Mouse (Mus musculus) cerebellum, adult 2 months (tissue): ENCODE results near the gene Ptx4. TPM values are rescaled to one million over a fixed set of nuclear protein-coding genes. Genes with fewer than 3 reads are reported as not detected.

ENCODE experiments used
- DNase-seq, 2 experiments: peaks; one replicate each; pipeline ENCODE4 v3.0.0; 2021
- H3K27ac ChIP-seq: fragments of 200-500 bp; 2 replicates; pipeline ENCODE4 v1.5.1; 2012; ENCODE audit warnings: low read length, control low read depth, inconsistent platforms; ENCODE audit not compliant: insufficient read depth
- H3K27me3 ChIP-seq: fragments of 200-500 bp; 2 replicates; pipeline ENCODE4 v1.6.1; 2012; ENCODE audit warnings: inconsistent platforms, mild to moderate bottlenecking, low read length, moderate library complexity; ENCODE audit not compliant: control insufficient read depth, insufficient read depth
- H3K4me1 ChIP-seq: fragments of 200-500 bp; 2 replicates; pipeline ENCODE4 v1.6.1; 2011; ENCODE audit warnings: low read length; ENCODE audit not compliant: control insufficient read depth, insufficient read depth
- H3K4me3 ChIP-seq: fragments of 200-500 bp; replicated peaks from 2 replicates; pipeline ENCODE3; 2011; ENCODE audit warnings: mild to moderate bottlenecking, low read depth, low read length, control low read depth; ENCODE audit not compliant: insufficient read depth
- CTCF ChIP-seq: fragments of 200-500 bp; IDR thresholded peaks from 2 replicates; pipeline ENCODE4 v1.5.1; 2011; ENCODE audit warnings: low read depth, mild to moderate bottlenecking, control low read depth, low read length, moderate library complexity, borderline replicate concordance; ENCODE audit not compliant: insufficient read depth
- POLR2A ChIP-seq: fragments of 200-500 bp; IDR thresholded peaks from 2 replicates; pipeline ENCODE4 v1.6.1; 2011; ENCODE audit warnings: low read length, control low read depth, borderline replicate concordance; ENCODE audit not compliant: insufficient read depth
- WGBS: fragments of 180-500 bp; shearing (Covaris S2); methylation state at CpG from one replicate; pipeline ENCODE4 v1.1.7; 2018; 5-methylcytosine and 5-hydroxymethylcytosine counted together
- polyA plus RNA-seq: library from polyadenylated mRNA; depleted of rRNA; stranded (reverse); fragments of >200 nt; gene quantifications from 2 replicates; pipeline ENCODE4 v1.2.3, GENCODE M21; 2012; rRNA removed

The Ptx4 gene
- 0.11 TPM in 1 of 2 replicates, not detected in the other for polyA plus RNA-seq

DNA sequence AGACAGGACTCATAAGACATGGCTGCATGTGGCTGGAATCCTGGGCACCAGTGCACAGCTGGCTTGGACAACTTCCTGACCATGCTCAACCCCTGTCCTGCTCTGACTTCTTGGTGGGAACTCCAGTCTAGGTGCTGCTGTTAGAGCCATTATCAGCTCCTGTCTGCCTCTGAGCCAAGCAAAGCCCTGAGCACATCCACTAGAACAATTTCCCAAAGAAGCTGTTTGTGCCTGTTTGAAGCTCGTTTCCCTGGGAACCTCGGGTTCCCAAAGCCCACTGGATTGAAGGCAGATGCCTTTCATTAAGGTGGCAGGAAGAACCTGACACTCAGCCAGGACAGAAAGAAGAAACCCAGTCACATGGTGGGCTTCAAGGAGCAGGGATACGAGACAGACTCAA lies at the start of gene Ptx4:
Gene Ptx4, plus strand, starts transcription at position 355 of the 400 bp plus-strand sequence.
- no peak for DNase-seq
- WGBS = 39% methylated on average over 3 of the region's 3 CpGs
- no peak for TF ChIP-seq POLR2A
- no peak for TF ChIP-seq CTCF
- no peak within 1 kb of the TSS for H3K4me3 ChIP-seq
- no peak within 1 kb of the TSS for H3K27ac ChIP-seq
- no peaks in the 10 kb centered on the region for H3K27me3 ChIP-seq
- H3K4me1 ChIP-seq = no peaks in the 10 kb centered on the region; the same call in 1 of the 2 replicates

DNA sequence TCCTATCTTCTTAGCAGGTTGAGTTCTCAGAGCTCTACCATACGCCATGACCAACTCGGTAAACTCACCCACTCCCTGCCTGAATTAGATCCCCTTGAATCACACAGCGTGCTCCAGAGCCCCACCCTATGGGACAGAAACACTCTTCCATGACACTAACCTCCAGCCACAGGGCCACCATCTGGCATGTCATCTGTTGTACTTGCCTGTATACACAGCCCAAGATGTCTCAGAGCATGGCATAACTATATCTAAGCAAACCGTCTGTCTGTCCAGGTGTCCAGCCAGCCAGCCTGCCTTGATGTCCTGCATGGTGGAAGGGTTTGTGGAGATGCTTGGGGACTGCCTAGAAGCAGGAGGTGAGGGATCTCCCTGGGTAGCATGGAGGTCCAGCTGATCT lies 43.7 kb upstream of the Ptx4 start:
- Histone ChIP-seq H3K27ac (peak overlapping the region; percentile 23), H3K27me3 (no peaks in the 10 kb centered on the region), H3K4me3 (no peak overlapping the region), H3K4me1 (peaks cover 20% of the 10 kb centered on the region)
- TF ChIP-seq CTCF = no peak
- TF ChIP-seq POLR2A = no peak
- DNase-seq = peak; percentile 51 to 67
- 9% methylated on average over 4 of the region's 4 CpGs for WGBS

DNA sequence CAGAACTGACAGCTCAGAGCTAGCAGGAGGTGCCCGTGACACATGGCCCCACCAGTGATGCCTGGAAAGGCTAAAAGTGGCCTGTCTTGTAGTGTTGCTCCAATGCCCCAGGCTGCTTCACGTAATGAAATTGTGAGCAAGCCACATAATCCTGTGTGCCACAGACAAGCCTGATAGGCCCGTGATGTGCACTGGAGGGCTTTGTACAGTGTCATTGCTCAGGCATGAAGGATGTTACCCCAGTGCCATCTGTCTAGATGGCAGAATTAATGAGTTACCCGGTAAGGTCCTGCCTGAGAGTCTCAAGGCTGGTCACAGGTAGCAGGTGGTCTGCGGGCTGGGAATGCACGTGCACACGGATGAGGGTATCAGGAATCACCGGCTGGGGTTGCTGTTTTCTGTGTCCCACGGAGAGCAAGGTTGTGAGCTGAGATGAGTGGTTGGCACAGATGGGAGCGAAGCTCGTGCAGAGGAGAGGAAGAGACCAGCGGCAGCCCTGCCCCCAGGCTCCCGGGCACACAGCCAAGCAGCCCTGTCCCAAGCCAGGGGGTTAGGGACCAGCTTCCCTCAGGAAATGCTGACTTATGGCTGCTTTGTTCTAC lies 42.7 kb upstream of the Ptx4 start:
- DNase-seq = peak; percentile 68 to 73
- Histone ChIP-seq H3K27me3 (no peaks in the 10 kb centered on the region), H3K4me1 (peaks cover 20% of the 10 kb centered on the region), H3K4me3 (peak overlapping the region; percentile 4), H3K27ac (peak overlapping the region; percentile 23)
- no peak for TF ChIP-seq CTCF
- no peak for TF ChIP-seq POLR2A
- WGBS = 3% methylated on average over 13 of the region's 13 CpGs

DNA sequence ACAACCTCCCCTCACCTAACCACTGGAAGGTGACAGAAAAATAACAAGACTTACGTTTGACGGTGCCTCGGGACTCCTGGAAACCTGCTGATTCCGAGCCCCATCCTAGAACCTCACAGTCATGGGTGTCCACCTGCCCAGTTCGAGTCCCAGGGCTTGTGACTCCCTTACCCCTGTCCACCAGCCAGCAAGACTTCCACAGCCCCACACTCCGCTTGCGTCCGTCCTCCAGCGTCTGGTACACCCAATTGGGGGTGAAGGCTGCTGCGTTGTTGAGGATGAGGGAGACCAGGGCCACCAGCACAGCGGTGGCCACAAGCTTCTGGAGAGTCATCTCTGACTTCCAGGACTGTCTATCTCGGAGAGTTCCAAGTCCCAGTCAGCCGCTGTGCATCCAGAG lies 40.4 kb upstream of the Ptx4 start:
- no peak for DNase-seq
- peaks cover 20% of the 10 kb centered on the region for H3K4me1 ChIP-seq
- 88% methylated on average over 13 of the region's 13 CpGs for WGBS
- H3K27me3 ChIP-seq = no peaks in the 10 kb centered on the region
- peak overlapping the region; percentile 11 for H3K4me3 ChIP-seq
- no peak overlapping the region for H3K27ac ChIP-seq
- TF ChIP-seq CTCF (no peak), POLR2A (no peak)

DNA sequence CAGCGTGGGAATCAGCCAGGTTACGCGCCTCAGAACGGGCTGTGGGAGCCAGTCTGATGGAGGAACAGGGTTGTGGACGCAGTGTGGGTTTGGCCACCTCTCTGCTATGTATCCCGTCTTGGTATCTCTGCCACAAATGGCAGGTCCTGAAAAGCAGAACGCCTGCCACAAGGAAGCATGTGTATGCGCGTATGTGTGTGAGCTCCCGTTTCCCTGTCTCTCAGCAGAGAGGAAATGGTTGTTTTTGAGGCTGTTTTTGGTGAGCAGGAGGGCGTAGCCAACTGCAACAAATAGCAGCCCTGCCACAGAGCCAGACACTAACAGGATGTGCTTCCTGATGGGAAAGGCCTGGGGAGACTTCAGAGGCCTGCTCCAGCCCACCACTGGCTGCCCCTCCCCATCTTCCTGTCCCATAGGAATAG lies 39.6 kb upstream of the Ptx4 start:
- H3K4me3 ChIP-seq = no peak overlapping the region
- H3K27me3 ChIP-seq = no peaks in the 10 kb centered on the region
- no peak overlapping the region for H3K27ac ChIP-seq
- peaks cover 20% of the 10 kb centered on the region for H3K4me1 ChIP-seq
- no peak for DNase-seq
- WGBS = 84% methylated on average over 11 of the region's 11 CpGs
- TF ChIP-seq CTCF = no peak
- TF ChIP-seq POLR2A = no peak

DNA sequence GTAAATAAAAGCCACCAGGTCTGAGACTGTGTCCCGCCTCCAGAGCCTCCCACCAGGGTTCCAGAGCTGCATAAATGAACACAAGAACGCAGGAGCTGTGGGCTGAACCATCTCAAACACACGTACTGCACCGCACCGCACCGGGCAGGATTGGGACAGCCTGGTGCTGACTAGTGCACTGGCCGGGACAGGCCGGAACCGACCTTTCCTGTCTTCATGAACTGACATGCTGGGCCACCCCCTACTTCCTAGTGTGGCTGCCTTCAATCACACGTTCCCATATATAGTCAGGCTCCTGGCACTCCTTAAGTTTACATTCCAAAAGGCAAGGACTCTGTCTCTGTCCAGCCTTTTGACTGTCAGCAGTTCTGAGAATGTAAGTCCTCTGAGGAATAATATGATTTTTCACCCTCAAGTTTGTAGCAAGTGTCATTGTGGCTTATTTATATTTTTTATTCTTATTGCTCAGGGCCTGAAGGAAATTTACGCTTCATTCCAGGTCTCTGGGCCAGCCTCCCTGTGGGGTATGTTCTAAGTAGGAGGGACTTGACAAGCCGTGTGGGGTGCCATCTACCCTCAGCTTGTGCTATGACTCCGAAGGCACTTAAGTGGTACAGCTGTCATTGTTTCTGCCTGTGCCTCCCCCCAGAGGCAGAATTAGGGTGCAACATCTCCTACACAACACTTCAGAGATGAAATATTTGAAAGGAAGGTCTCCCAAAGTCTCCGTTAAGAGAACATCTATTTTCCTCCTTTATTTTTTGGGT lies 38.3 kb upstream of the Ptx4 start:
- no peak for DNase-seq
- 70% methylated on average over 14 of the region's 14 CpGs for WGBS
- Histone ChIP-seq H3K27ac (no peak overlapping the region), H3K4me1 (peaks cover 9% of the 10 kb centered on the region), H3K4me3 (no peak overlapping the region), H3K27me3 (no peaks in the 10 kb centered on the region)
- TF ChIP-seq POLR2A = no peak
- 0 out of 2 replicates have a peak, but pooled peaks have one; percentile 7 for TF ChIP-seq CTCF

DNA sequence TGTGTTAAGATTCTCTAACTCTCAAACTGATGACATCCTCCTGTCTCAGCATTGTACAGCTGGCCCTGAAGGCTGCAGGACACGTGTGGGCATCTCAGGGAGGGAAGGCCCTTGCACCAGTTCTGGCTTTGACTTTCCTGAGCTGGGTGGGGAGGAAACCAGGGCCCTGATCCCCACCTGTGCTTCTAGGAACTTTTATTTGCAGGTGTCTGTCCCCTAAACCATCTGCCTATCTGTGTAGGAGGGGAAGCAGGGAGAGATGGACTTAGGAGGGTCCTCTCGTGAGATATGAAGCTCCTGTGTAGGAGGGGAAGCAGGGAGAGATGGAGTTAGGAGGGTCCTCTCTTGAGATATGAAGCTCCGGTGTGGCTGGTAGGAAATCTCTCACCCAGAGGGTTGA lies 37.7 kb upstream of the Ptx4 start:
- Histone ChIP-seq H3K4me3 (no peak overlapping the region), H3K27ac (no peak overlapping the region), H3K4me1 (peaks cover 4% of the 10 kb centered on the region), H3K27me3 (no peaks in the 10 kb centered on the region)
- no peak for TF ChIP-seq CTCF
- no peak for TF ChIP-seq POLR2A
- no peak for DNase-seq
- WGBS = 88% methylated on average over 3 of the region's 3 CpGs
